Mouse (Mus musculus) liver, embryonic 13.5 days (tissue): ENCODE measurements at regions not wholly inside any gene's neighbourhood (a gene's known extent, or its start where the extent isn't known, plus 50 kb on each side); places are given as distances from the start of the nearest gene placed in this dataset.

Experiments used
- ATAC-seq: fragments of 200-750 bp; cut with Nextera tagmentation; 2 replicates; pipeline ENCODE4 v1.8.0; 2017; ENCODE audit warnings: low read depth, mild to moderate bottlenecking, moderate number of reproducible peaks, moderate library complexity
- DNase-seq: peaks from one replicate; pipeline ENCODE4 v3.0.0; 2022
- H3K27ac ChIP-seq: fragments of 300-500 bp; sonication (generic); 2 replicates; pipeline ENCODE4 v1.5.1; 2015; ENCODE audit warnings: moderate library complexity, mild to moderate bottlenecking, inconsistent platforms
- H3K27me3 ChIP-seq: fragments of 300-500 bp; sonication (generic); 2 replicates; pipeline ENCODE4 v1.6.1; 2015; ENCODE audit warnings: mild to moderate bottlenecking, inconsistent platforms
- H3K36me3 ChIP-seq: fragments of 300-500 bp; sonication (generic); 2 replicates; pipeline ENCODE4 v1.6.1; 2015; ENCODE audit warnings: mild to moderate bottlenecking, inconsistent platforms
- H3K4me1 ChIP-seq: fragments of 300-500 bp; sonication (generic); replicated peaks from 2 replicates; pipeline ENCODE4 v1.6.1; 2015; ENCODE audit warnings: inconsistent platforms
- H3K4me2 ChIP-seq: fragments of 300-500 bp; sonication (generic); 2 replicates; pipeline ENCODE4 v1.6.1; 2015; ENCODE audit warnings: inconsistent platforms, mild to moderate bottlenecking, moderate library complexity
- H3K4me3 ChIP-seq: fragments of 300-500 bp; sonication (generic); replicated peaks from 2 replicates; pipeline ENCODE4 v1.5.1; 2015; ENCODE audit warnings: mild to moderate bottlenecking, inconsistent platforms
- H3K9ac ChIP-seq: fragments of 300-500 bp; sonication (generic); 2 replicates; pipeline ENCODE4 v1.6.1; 2015; ENCODE audit warnings: mild to moderate bottlenecking, inconsistent platforms
- H3K9me3 ChIP-seq: fragments of 300-500 bp; sonication (generic); replicated peaks from 2 replicates; pipeline ENCODE4 v1.6.1; 2016; ENCODE audit warnings: inconsistent platforms
- WGBS: fragments of 180-500 bp; shearing (Covaris S2); methylation state at CpG from one replicate; pipeline ENCODE4 v1.1.7; 2015; ENCODE audit not compliant: insufficient replicate concordance; 5-methylcytosine and 5-hydroxymethylcytosine counted together

GRCm38 (mm10) chr8:8376791-8377190 is 284.3 kb downstream of the Efnb2 start:
- DNase-seq (no peak), ATAC-seq (no peak)
- 61% methylated on average over 3 of the region's 3 CpGs for WGBS
- Histone ChIP-seq H3K27ac (no peak overlapping the region), H3K9ac (no peak overlapping the region), H3K4me1 (no peaks in the 10 kb centered on the region), H3K4me2 (no peak overlapping the region), H3K27me3 (no peaks in the 10 kb centered on the region), H3K36me3 (no peaks in the 10 kb centered on the region), H3K9me3 (no peaks in the 10 kb centered on the region), H3K4me3 (no peak overlapping the region)

GRCm38 (mm10) chr8:8376379-8376778 is 284.7 kb downstream of the Efnb2 start:
- H3K4me3 ChIP-seq = no peak overlapping the region
- H3K4me1 ChIP-seq = no peaks in the 10 kb centered on the region
- DNase-seq = no peak
- 39% methylated on average over 2 of the region's 2 CpGs for WGBS
- H3K9ac ChIP-seq = no peak overlapping the region
- ATAC-seq = no peak
- no peak overlapping the region for H3K27ac ChIP-seq
- H3K27me3 ChIP-seq = no peaks in the 10 kb centered on the region
- no peaks in the 10 kb centered on the region for H3K9me3 ChIP-seq
- H3K36me3 ChIP-seq = no peaks in the 10 kb centered on the region
- no peak overlapping the region for H3K4me2 ChIP-seq

GRCm38 (mm10) chr8:8367282-8367871 is 293.7 kb downstream of the Efnb2 start:
- WGBS = 71% methylated on average over 4 of the region's 4 CpGs
- no peaks in the 10 kb centered on the region for H3K27me3 ChIP-seq
- H3K36me3 ChIP-seq = no peaks in the 10 kb centered on the region
- ATAC-seq (no peak), DNase-seq (no peak)
- H3K4me3 ChIP-seq = no peak overlapping the region
- no peaks in the 10 kb centered on the region for H3K9me3 ChIP-seq
- H3K9ac ChIP-seq = no peak overlapping the region
- H3K4me1 ChIP-seq = no peaks in the 10 kb centered on the region
- no peak overlapping the region for H3K27ac ChIP-seq
- no peak overlapping the region for H3K4me2 ChIP-seq

GRCm38 (mm10) chr8:8361941-8362537 is 299.0 kb downstream of the Efnb2 start:
- Histone ChIP-seq H3K9ac (no peak overlapping the region), H3K36me3 (no peaks in the 10 kb centered on the region), H3K9me3 (no peaks in the 10 kb centered on the region), H3K4me1 (no peaks in the 10 kb centered on the region), H3K4me3 (no peak overlapping the region), H3K27ac (no peak overlapping the region), H3K27me3 (no peaks in the 10 kb centered on the region), H3K4me2 (no peak overlapping the region)
- ATAC-seq (no peak), DNase-seq (no peak)
- WGBS = 56% methylated on average over 7 of the region's 7 CpGs

- no peak for ATAC-seq
- no peak overlapping the region for H3K9ac ChIP-seq
- no peaks in the 10 kb centered on the region for H3K4me1 ChIP-seq
- H3K27me3 ChIP-seq = no peaks in the 10 kb centered on the region
- no peak overlapping the region for H3K27ac ChIP-seq
- H3K4me2 ChIP-seq = no peak overlapping the region
- no peaks in the 10 kb centered on the region for H3K36me3 ChIP-seq
- H3K9me3 ChIP-seq = no peaks in the 10 kb centered on the region
- H3K4me3 ChIP-seq = no peak overlapping the region
- DNase-seq = no peak
These were observed 300.5 kb downstream of the Efnb2 start for GRCm38 (mm10) chr8:8360586-8360985.

DNA sequence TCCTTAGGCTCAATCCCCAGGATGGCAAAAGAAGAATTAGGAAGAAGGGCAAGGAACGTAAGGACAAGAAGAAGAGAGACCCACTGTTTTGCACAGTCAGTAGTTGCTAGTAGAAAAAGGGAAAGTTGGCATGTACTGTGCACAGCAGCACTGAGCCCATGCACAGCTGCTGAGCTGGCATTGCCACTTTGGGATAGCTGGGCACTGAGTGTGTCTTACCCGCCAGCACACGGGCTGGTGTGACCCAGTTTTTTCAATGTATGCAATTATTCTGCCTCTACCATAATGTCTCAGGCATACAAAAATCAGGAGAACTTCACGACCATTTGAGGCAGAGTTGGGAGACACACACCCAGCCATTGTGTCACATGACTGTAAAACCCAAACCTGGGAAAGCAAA is 306.1 kb downstream of the Efnb2 start:
- ATAC-seq = no peak
- Histone ChIP-seq H3K36me3 (no peaks in the 10 kb centered on the region), H3K9ac (no peak overlapping the region), H3K4me1 (no peaks in the 10 kb centered on the region), H3K4me2 (no peak overlapping the region), H3K27me3 (no peaks in the 10 kb centered on the region), H3K9me3 (no peaks in the 10 kb centered on the region), H3K27ac (no peak overlapping the region), H3K4me3 (no peak overlapping the region)
- 57% methylated on average over 4 of the region's 4 CpGs for WGBS
- no peak for DNase-seq

GRCm38 (mm10) chr8:8344661-8345060 is 316.4 kb downstream of the Efnb2 start:
- H3K4me2 ChIP-seq = no peak overlapping the region
- no peaks in the 10 kb centered on the region for H3K36me3 ChIP-seq
- WGBS = 74% methylated on average over 2 of the region's 2 CpGs
- ATAC-seq (no peak), DNase-seq (no peak)
- H3K4me1 ChIP-seq = no peaks in the 10 kb centered on the region
- no peaks in the 10 kb centered on the region for H3K9me3 ChIP-seq
- no peak overlapping the region for H3K9ac ChIP-seq
- no peaks in the 10 kb centered on the region for H3K27me3 ChIP-seq
- H3K27ac ChIP-seq = no peak overlapping the region
- H3K4me3 ChIP-seq = no peak overlapping the region

- DNase-seq = no peak
These were observed 325.6 kb downstream of the Efnb2 start for GRCm38 (mm10) chr8:8335256-8335972.

GRCm38 (mm10) chr8:8334515-8334914 is 326.5 kb downstream of the Efnb2 start:
- Histone ChIP-seq H3K27me3 (no peaks in the 10 kb centered on the region), H3K4me2 (no peak overlapping the region), H3K4me3 (no peak overlapping the region), H3K9me3 (no peaks in the 10 kb centered on the region), H3K4me1 (no peaks in the 10 kb centered on the region), H3K27ac (no peak overlapping the region), H3K36me3 (no peaks in the 10 kb centered on the region), H3K9ac (no peak overlapping the region)
- DNase-seq (no peak), ATAC-seq (no peak)
- WGBS = 47% methylated on average over 7 of the region's 7 CpGs

More at GRCm38 (mm10) chr8:8335256-8335972, 325.6 kb downstream of the Efnb2 start:
- no peaks in the 10 kb centered on the region for H3K9me3 ChIP-seq
- H3K4me3 ChIP-seq = no peak overlapping the region
- no peaks in the 10 kb centered on the region for H3K4me1 ChIP-seq
- no peaks in the 10 kb centered on the region for H3K36me3 ChIP-seq
- H3K27me3 ChIP-seq = no peaks in the 10 kb centered on the region
- WGBS = 50% methylated on average over 19 of the region's 19 CpGs
- H3K27ac ChIP-seq = no peak overlapping the region
- no peak for ATAC-seq
- no peak overlapping the region for H3K4me2 ChIP-seq
- no peak overlapping the region for H3K9ac ChIP-seq

DNA sequence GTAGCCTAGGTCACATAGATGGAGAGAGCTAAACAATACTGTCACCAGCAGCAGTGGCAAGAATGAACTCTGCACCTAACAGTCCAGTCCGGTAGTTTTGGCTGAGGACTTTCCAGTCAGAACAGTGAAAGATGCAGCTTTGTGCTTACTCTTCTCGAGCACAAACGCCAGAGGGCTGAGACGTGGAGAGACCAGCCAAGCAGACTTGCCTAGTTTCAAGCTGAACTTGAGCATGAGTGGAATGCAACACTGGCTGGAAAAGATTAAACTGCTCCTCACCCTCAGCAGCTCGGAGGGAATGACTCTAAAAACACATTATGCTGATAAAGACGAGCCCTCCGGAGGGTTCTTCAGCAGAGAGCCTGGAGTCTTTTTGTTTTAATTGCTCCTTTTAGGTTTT is 329.8 kb downstream of the Efnb2 start:
- no peaks in the 10 kb centered on the region for H3K9me3 ChIP-seq
- 49% methylated on average over 7 of the region's 7 CpGs for WGBS
- H3K9ac ChIP-seq = no peak overlapping the region
- H3K36me3 ChIP-seq = no peaks in the 10 kb centered on the region
- DNase-seq (no peak), ATAC-seq (no peak)
- no peak overlapping the region for H3K27ac ChIP-seq
- no peaks in the 10 kb centered on the region for H3K27me3 ChIP-seq
- no peak overlapping the region for H3K4me2 ChIP-seq
- H3K4me3 ChIP-seq = no peak overlapping the region
- no peaks in the 10 kb centered on the region for H3K4me1 ChIP-seq

- Histone ChIP-seq H3K36me3 (no peaks in the 10 kb centered on the region), H3K9me3 (no peaks in the 10 kb centered on the region), H3K27ac (no peak overlapping the region), H3K27me3 (no peaks in the 10 kb centered on the region), H3K4me1 (no peaks in the 10 kb centered on the region), H3K4me3 (no peak overlapping the region), H3K9ac (no peak overlapping the region), H3K4me2 (no peak overlapping the region)
- 30% methylated on average over 7 of the region's 7 CpGs for WGBS
- ATAC-seq (no peak), DNase-seq (no peak)
These were observed 332.9 kb downstream of the Efnb2 start for GRCm38 (mm10) chr8:8328010-8328666.
